Mouse (Mus musculus) hindbrain, embryonic 10.5 days (tissue): Measurements from ENCODE around the gene Tns3. TPM values are rescaled to one million over a fixed set of nuclear protein-coding genes. Genes with fewer than 3 reads are reported as not detected.
"Not testable (repeated sequence)": the region's sequence is repeated elsewhere in the genome, so short reads cannot be mapped to it uniquely, and the experiment has no call there.

Experiments used
- DNase-seq: peaks from one replicate; pipeline ENCODE4 v3.0.0-alpha.2; 2017; ENCODE audit warnings: low spot score
- H3K27ac ChIP-seq: fragments of 300-500 bp; sonication (generic); 2 replicates; pipeline ENCODE4 v1.5.1; 2016; ENCODE audit warnings: mild to moderate bottlenecking, moderate library complexity
- H3K27me3 ChIP-seq: fragments of 300-500 bp; sonication (generic); 2 replicates; pipeline ENCODE4 v1.6.1; 2016; ENCODE audit warnings: mild to moderate bottlenecking; ENCODE audit not compliant: poor library complexity, insufficient read depth, severe bottlenecking
- H3K36me3 ChIP-seq: fragments of 300-500 bp; sonication (generic); 2 replicates; pipeline ENCODE4 v1.6.1; 2016; ENCODE audit warnings: mild to moderate bottlenecking, moderate library complexity
- H3K4me1 ChIP-seq: fragments of 300-500 bp; sonication (generic); replicated peaks from 2 replicates; pipeline ENCODE4 v1.6.1; 2016; ENCODE audit warnings: mild to moderate bottlenecking
- H3K4me3 ChIP-seq: fragments of 300-500 bp; sonication (generic); 2 replicates; pipeline ENCODE4 v1.5.1; 2016; ENCODE audit warnings: mild to moderate bottlenecking, moderate library complexity
- H3K9me3 ChIP-seq: fragments of 300-500 bp; sonication (generic); 2 replicates; pipeline ENCODE4 v1.6.1; 2016; ENCODE audit warnings: mild to moderate bottlenecking, moderate library complexity
- WGBS: fragments of 180-500 bp; shearing (Covaris S2); methylation state at CpG from one replicate; pipeline ENCODE4 v1.1.7; 2016; 5-methylcytosine and 5-hydroxymethylcytosine counted together
- polyA plus RNA-seq: library from polyadenylated mRNA; unstranded; fragments of >200 nt; fragmentation: Nextera tagmentation; extraction: Ambion mirVana; gene quantifications from 2 replicates; pipeline ENCODE4 v1.2.1, GENCODE M21; 2016

Gene Tns3
- polyA plus RNA-seq, 1 experiment from 2014 or later: 9.7 TPM

GRCm38 (mm10) chr11:8624179-8624886 lies 40.0 kb downstream of the Tns3 start:
- DNase-seq: peak; percentile 75
- Histone ChIP-seq H3K36me3 (no peaks in the 10 kb centered on the region), H3K4me1 (peaks cover 49% of the 10 kb centered on the region), H3K27ac (peak overlapping the region; percentile 93), H3K9me3 (no peaks in the 10 kb centered on the region), H3K4me3 (peak overlapping the region; percentile 82), H3K27me3 (peaks cover 14% of the 10 kb centered on the region)
- under 1% methylated on average over 74 of the region's 74 CpGs for WGBS

DNA sequence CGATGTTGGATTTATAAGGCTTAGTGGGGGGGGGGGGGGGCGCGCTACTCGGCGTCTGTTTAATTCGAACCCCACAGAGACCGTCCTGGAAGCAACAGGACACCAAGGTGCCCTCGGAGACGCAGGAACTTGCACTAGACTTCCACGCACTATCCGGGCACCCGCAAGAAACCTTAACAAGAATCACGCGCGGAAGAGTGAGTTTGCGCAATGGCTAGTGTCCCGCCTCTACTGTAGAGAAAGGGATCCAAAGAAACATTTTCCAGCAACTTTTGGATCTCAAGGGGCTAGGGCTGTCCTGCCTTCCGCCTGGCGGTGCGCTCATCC lies 40.5 kb downstream of the Tns3 start:
- Histone ChIP-seq H3K27ac (peak overlapping the region; percentile 93), H3K27me3 (peaks cover 14% of the 10 kb centered on the region)
- 5% methylated on average over 20 of the region's 20 CpGs for WGBS

DNA sequence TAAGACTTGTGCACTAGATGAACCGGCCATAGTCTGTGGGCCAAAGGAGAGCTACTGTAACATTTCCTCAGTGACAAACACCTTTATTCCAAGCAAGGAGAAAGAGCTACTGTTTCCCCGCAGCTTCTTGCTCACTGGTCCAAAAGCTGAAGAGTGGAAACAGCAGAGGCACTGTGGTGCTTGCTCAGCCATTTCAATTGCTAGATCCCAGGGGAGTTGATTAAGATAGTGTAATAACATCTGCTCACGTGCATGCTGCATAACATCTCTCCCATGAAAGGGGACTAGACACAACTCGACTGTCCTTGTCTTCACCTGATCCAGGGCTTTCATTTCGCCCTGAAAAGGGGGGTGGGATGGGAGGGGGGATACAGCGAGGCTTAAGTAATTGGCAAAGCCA lies 41.7 kb downstream of the Tns3 start:
- WGBS: 53% methylated on average over 6 of the region's 6 CpGs
- H3K27ac ChIP-seq: no peak overlapping the region
- H3K4me1 ChIP-seq: peaks cover 43% of the 10 kb centered on the region
- no peak for DNase-seq
- H3K36me3 ChIP-seq: no peaks in the 10 kb centered on the region
- peak overlapping the region; percentile 82; the same call in 1 of the 2 replicates for H3K4me3 ChIP-seq
- H3K27me3 ChIP-seq: peaks cover 14% of the 10 kb centered on the region
- no peaks in the 10 kb centered on the region for H3K9me3 ChIP-seq

More for the DNA sequence above, 40.5 kb downstream of the Tns3 start:
- peak; percentile 24 for DNase-seq
- H3K9me3 ChIP-seq: no peaks in the 10 kb centered on the region
- H3K36me3 ChIP-seq: no peaks in the 10 kb centered on the region
- peak overlapping the region; percentile 82 for H3K4me3 ChIP-seq
- H3K4me1 ChIP-seq: peaks cover 45% of the 10 kb centered on the region

DNA sequence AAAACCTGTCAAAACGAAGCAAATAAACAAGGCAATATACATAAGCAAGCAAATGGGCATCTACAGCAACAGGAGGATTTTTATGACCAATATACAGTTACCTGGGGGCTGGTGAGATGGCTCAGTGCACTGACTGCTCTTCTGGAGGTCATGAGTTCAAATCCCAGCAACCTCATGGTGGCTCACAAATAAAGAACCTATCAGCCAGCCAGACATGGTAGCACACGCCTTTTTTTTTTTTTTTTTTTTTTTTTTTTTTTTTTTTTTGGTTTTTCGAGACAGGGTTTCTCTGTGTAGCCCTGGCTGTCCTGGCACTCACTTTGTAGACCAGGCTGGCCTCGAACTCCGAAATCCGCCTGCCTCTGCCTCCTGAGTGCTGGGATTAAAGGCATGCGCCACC lies 45.2 kb downstream of the Tns3 start:
- not testable (repeated sequence) for DNase-seq, H3K27ac ChIP-seq, H3K9me3 ChIP-seq, H3K36me3 ChIP-seq, H3K4me3 ChIP-seq
- H3K4me1 ChIP-seq: peaks cover 22% of the 10 kb centered on the region
- 91% methylated on average over 7 of the region's 7 CpGs for WGBS
- peaks cover 11% of the 10 kb centered on the region for H3K27me3 ChIP-seq

- 81% methylated on average over 10 of the region's 10 CpGs for WGBS
- H3K4me1 ChIP-seq: peaks cover 15% of the 10 kb centered on the region
- H3K27me3 ChIP-seq: peaks cover 11% of the 10 kb centered on the region
- no peak overlapping the region for H3K27ac ChIP-seq
- no peak for DNase-seq
- H3K36me3 ChIP-seq: no peaks in the 10 kb centered on the region
- H3K9me3 ChIP-seq: no peaks in the 10 kb centered on the region
- H3K4me3 ChIP-seq: no peak overlapping the region
Measured at GRCm38 (mm10) chr11:8618301-8618700, 46.0 kb downstream of the Tns3 start.

- Histone ChIP-seq H3K36me3 (no peaks in the 10 kb centered on the region; the same call in 1 of the 2 replicates), H3K4me3 (no peak overlapping the region), H3K9me3 (no peaks in the 10 kb centered on the region), H3K27me3 (no peaks in the 10 kb centered on the region), H3K27ac (no peak overlapping the region), H3K4me1 (0 out of 2 replicates have a peak, but pooled peaks cover 5% of the 10 kb centered on the region)
- 79% methylated on average over 12 of the region's 12 CpGs for WGBS
- DNase-seq: no peak
Measured at GRCm38 (mm10) chr11:8615436-8615835, 48.9 kb downstream of the Tns3 start.

- Histone ChIP-seq H3K36me3 (no peaks in the 10 kb centered on the region; the same call in 1 of the 2 replicates), H3K4me1 (no peaks in the 10 kb centered on the region), H3K27me3 (no peaks in the 10 kb centered on the region), H3K4me3 (no peak overlapping the region), H3K27ac (no peak overlapping the region), H3K9me3 (no peaks in the 10 kb centered on the region)
- DNase-seq: no peak
- WGBS: 92% methylated on average over 7 of the region's 7 CpGs
Measured at GRCm38 (mm10) chr11:8610456-8610855, 53.9 kb downstream of the Tns3 start.

GRCm38 (mm10) chr11:8609873-8610272 lies 54.5 kb downstream of the Tns3 start:
- WGBS: 88% methylated on average over 12 of the region's 12 CpGs
- no peak for DNase-seq
- Histone ChIP-seq H3K27me3 (no peaks in the 10 kb centered on the region), H3K36me3 (no peaks in the 10 kb centered on the region; the same call in none of the 2 replicates), H3K9me3 (no peaks in the 10 kb centered on the region), H3K4me1 (no peaks in the 10 kb centered on the region), H3K4me3 (no peak overlapping the region), H3K27ac (no peak overlapping the region)

DNA sequence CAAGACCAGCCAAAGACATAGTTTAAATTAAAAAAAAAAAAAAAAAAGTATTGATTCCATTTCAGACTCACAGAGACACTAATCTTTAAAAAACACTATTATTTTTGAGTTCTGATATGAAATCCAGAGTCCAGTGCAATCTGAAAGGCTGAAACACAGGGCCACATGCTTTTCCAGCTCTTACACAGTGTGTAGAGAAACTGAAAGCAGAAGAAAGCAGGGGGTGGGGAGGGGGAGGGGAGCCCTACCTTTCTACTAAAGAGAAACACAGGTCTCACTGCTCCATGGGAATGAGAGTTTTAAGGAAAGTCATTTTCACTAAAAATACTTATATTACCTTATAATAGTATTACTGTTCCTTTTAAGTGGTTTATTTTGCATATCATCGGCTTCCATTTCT lies 57.2 kb downstream of the Tns3 start:
- Histone ChIP-seq H3K4me1 (peaks cover 14% of the 10 kb centered on the region; the same call in 1 of the 2 replicates), H3K27me3 (peaks cover 9% of the 10 kb centered on the region; the same call in 1 of the 2 replicates), H3K27ac (no peak overlapping the region), H3K9me3 (no peaks in the 10 kb centered on the region), H3K36me3 (peaks cover 3% of the 10 kb centered on the region; the same call in 1 of the 2 replicates), H3K4me3 (no peak overlapping the region)
- DNase-seq: no peak
- WGBS: 88% methylated on average over 1 of the region's 1 CpGs

DNA sequence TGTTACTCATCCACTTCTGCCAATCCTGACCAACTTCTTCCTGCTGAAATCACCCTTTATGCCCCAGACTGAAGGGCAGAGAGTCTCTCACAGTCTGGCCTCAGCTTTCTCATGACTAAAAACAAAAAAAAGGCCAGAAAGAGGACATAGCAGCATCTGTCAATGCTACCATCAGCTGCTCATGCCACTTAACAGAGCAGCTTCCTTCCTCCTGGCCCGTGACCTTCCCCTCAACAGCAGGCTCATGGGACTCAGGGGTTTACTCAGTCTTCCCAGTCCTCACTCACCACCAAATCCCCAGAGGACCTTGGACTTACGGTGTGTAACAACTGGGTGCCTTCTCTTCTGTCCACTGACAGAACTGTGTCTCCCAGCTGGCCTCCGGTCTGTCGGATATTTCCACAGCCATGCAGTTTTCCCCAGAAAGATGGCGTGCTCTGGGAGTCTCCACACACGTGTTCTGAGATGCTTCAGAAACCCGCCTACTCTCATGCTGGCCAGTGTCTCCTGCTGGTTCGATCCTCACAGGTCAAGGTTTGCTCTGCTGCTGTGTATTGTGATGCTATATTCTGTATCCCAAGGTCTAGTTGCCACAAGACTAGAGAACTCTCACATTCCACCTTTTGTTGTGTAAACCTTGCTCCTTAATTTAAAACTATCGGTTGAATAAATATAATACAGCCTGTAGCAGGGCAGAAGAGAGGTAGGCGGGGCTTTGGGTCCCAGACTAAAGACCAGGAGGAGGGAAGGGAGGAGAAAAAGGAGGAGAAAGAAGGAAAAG lies 59.4 kb downstream of the Tns3 start:
- Histone ChIP-seq H3K36me3 (peaks cover 3% of the 10 kb centered on the region; the same call in 1 of the 2 replicates), H3K27me3 (peaks cover 9% of the 10 kb centered on the region; the same call in 1 of the 2 replicates), H3K4me1 (peaks cover 34% of the 10 kb centered on the region), H3K27ac (no peak overlapping the region), H3K9me3 (no peaks in the 10 kb centered on the region), H3K4me3 (no peak overlapping the region)
- WGBS: 87% methylated on average over 10 of the region's 10 CpGs
- DNase-seq: no peak

DNA sequence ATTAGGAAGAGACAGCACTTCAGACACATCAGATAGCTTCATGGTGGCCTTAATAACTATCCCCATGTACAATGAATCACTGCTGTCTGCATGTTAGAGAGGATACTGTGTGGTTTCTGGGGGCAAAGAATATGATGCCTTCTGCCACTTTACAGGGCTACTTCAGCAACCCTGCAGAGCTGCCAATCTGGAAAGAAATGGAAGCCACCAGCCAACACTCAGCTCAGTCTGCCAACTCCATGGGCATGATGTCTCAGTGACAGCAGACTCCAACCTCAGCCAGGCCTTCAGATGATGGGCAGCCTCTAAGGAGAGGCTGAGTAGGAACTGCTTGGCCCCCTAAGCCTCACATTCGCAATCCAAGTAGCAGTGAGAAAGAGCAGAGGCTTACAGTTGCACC lies 61.7 kb downstream of the Tns3 start:
- no peak for DNase-seq
- H3K4me1 ChIP-seq: peaks cover 37% of the 10 kb centered on the region
- H3K36me3 ChIP-seq: peaks cover 3% of the 10 kb centered on the region; the same call in 1 of the 2 replicates
- 90% methylated on average over 1 of the region's 1 CpGs for WGBS
- peaks cover 9% of the 10 kb centered on the region; the same call in 1 of the 2 replicates for H3K27me3 ChIP-seq
- no peaks in the 10 kb centered on the region for H3K9me3 ChIP-seq
- H3K27ac ChIP-seq: no peak overlapping the region
- H3K4me3 ChIP-seq: no peak overlapping the region

GRCm38 (mm10) chr11:8601411-8601821 lies 62.9 kb downstream of the Tns3 start:
- H3K4me1 ChIP-seq: peaks cover 37% of the 10 kb centered on the region
- peaks cover 12% of the 10 kb centered on the region; the same call in 1 of the 2 replicates for H3K36me3 ChIP-seq
- H3K27ac ChIP-seq: peak overlapping the region; percentile 78
- peaks cover 9% of the 10 kb centered on the region; the same call in 1 of the 2 replicates for H3K27me3 ChIP-seq
- no peaks in the 10 kb centered on the region for H3K9me3 ChIP-seq
- DNase-seq: peak; percentile 77
- WGBS: 30% methylated on average over 7 of the region's 7 CpGs
- no peak overlapping the region for H3K4me3 ChIP-seq

DNA sequence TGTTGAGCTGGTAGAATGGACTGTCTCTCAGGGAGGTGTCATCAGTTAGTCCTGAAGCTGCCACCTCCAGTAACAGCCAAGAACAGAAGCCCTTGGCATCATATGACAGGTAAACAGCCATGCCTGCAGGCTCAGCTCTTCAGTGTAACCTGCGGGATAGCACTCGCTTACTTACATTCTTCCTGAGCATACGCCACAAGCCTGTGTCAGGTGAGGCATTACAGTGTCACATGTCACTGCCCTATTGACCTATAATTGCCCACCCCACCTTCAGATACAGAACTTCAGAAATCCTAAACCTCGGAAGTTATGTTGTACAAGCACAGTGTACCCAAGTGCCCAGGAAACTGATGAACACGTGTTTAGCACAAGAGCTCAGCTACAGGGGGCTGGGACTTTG lies 68.7 kb downstream of the Tns3 start:
- 87% methylated on average over 5 of the region's 5 CpGs for WGBS
- H3K4me3 ChIP-seq: no peak overlapping the region
- no peak for DNase-seq
- H3K36me3 ChIP-seq: peaks cover 13% of the 10 kb centered on the region; the same call in 1 of the 2 replicates
- no peaks in the 10 kb centered on the region for H3K27me3 ChIP-seq
- peaks cover 10% of the 10 kb centered on the region for H3K4me1 ChIP-seq
- H3K9me3 ChIP-seq: no peaks in the 10 kb centered on the region
- no peak overlapping the region for H3K27ac ChIP-seq
